Mouse (Mus musculus): ENCODE data around the gene Mgat4e. TPM values are rescaled to one million over a fixed set of nuclear protein-coding genes. Genes with fewer than 3 reads are reported as not detected.
"Not testable (repeated sequence)": the region's sequence is repeated elsewhere in the genome, so short reads cannot be mapped to it uniquely, and the experiment has no call there.

The Mgat4e gene
- polyA plus RNA-seq, 1 experiment, result 108 TPM

- Histone ChIP-seq H3K4me3 (ENCODE audit: control insufficient read depth, low read depth, low read length) (no peak overlapping the region), H3K4me1 (ENCODE audit: control insufficient read depth, insufficient read depth, low read length) (no peaks in the 10 kb centered on the region; the same call in none of the 2 replicates), H3K27me3 (ENCODE audit: control insufficient read depth, insufficient read depth, low read length) (no peaks in the 10 kb centered on the region), H3K27ac (ENCODE audit: control insufficient read depth, insufficient read depth, low read depth, low read length) (no peak overlapping the region), H3K36me3 (ENCODE audit: control insufficient read depth, insufficient read depth, low read length) (no peaks in the 10 kb centered on the region)
- TF ChIP-seq POLR2A (IDR thresholded peaks at IDR 0.05; ENCODE audit: control insufficient read depth, low read depth, low read length) (no peak), CTCF (IDR thresholded peaks at IDR 0.05; ENCODE audit: control insufficient read depth, insufficient read depth, insufficient replicate concordance, low read depth, low read length) (no peak)
These were observed 29.3 kb downstream of the Mgat4e start for GRCm38 (mm10) chr1:134520001-134520721.

GRCm38 (mm10) chr1:134519201-134519600 lies 30.3 kb downstream of the Mgat4e start:
- not testable (repeated sequence) for H3K4me1 ChIP-seq (ENCODE audit: control insufficient read depth, insufficient read depth, low read length); H3K4me3 ChIP-seq (ENCODE audit: control insufficient read depth, low read depth, low read length); H3K27me3 ChIP-seq (ENCODE audit: control insufficient read depth, insufficient read depth, low read length); H3K36me3 ChIP-seq (ENCODE audit: control insufficient read depth, insufficient read depth, low read length); H3K27ac ChIP-seq (ENCODE audit: control insufficient read depth, insufficient read depth, low read depth, low read length)

GRCm38 (mm10) chr1:134518677-134519076 lies 30.8 kb downstream of the Mgat4e start:
- peak; percentile 62; the same call in 1 of the 2 replicates for TF ChIP-seq CTCF (IDR thresholded peaks at IDR 0.05; ENCODE audit: control insufficient read depth, insufficient read depth, insufficient replicate concordance, low read depth, low read length)
- no peak for TF ChIP-seq POLR2A (IDR thresholded peaks at IDR 0.05; ENCODE audit: control insufficient read depth, low read depth, low read length)
- Histone ChIP-seq H3K4me1 (ENCODE audit: control insufficient read depth, insufficient read depth, low read length) (peaks cover 2% of the 10 kb centered on the region), H3K27me3 (ENCODE audit: control insufficient read depth, insufficient read depth, low read length) (no peaks in the 10 kb centered on the region), H3K4me3 (ENCODE audit: control insufficient read depth, low read depth, low read length) (no peak overlapping the region; the same call in 1 of the 2 replicates), H3K36me3 (ENCODE audit: control insufficient read depth, insufficient read depth, low read length) (no peaks in the 10 kb centered on the region), H3K27ac (ENCODE audit: control insufficient read depth, insufficient read depth, low read depth, low read length) (no peak overlapping the region)

GRCm38 (mm10) chr1:134517841-134518240 lies 31.6 kb downstream of the Mgat4e start:
- H3K4me1 ChIP-seq (ENCODE audit: control insufficient read depth, insufficient read depth, low read length); H3K36me3 ChIP-seq (ENCODE audit: control insufficient read depth, insufficient read depth, low read length): not testable (repeated sequence)

GRCm38 (mm10) chr1:134516491-134517198 lies 32.8 kb downstream of the Mgat4e start:
- H3K27me3 ChIP-seq (ENCODE audit: control insufficient read depth, insufficient read depth, low read length), result no peaks in the 10 kb centered on the region
- H3K36me3 ChIP-seq (ENCODE audit: control insufficient read depth, insufficient read depth, low read length), result no peaks in the 10 kb centered on the region
- TF ChIP-seq CTCF (IDR thresholded peaks at IDR 0.05; ENCODE audit: control insufficient read depth, insufficient read depth, insufficient replicate concordance, low read depth, low read length) (no peak), POLR2A (IDR thresholded peaks at IDR 0.05; ENCODE audit: control insufficient read depth, low read depth, low read length) (no peak)
- H3K27ac ChIP-seq (ENCODE audit: control insufficient read depth, insufficient read depth, low read depth, low read length), result no peak overlapping the region
- no peak overlapping the region for H3K4me3 ChIP-seq (ENCODE audit: control insufficient read depth, low read depth, low read length)
- peaks cover 3% of the 10 kb centered on the region for H3K4me1 ChIP-seq (ENCODE audit: control insufficient read depth, insufficient read depth, low read length)

More at GRCm38 (mm10) chr1:134517841-134518240, 31.6 kb downstream of the Mgat4e start:
- H3K27me3 ChIP-seq (ENCODE audit: control insufficient read depth, insufficient read depth, low read length); H3K27ac ChIP-seq (ENCODE audit: control insufficient read depth, insufficient read depth, low read depth, low read length); H3K4me3 ChIP-seq (ENCODE audit: control insufficient read depth, low read depth, low read length): not testable (repeated sequence)

- H3K4me3 ChIP-seq (ENCODE audit: control insufficient read depth, low read depth, low read length), result no peak overlapping the region
- H3K27me3 ChIP-seq (ENCODE audit: control insufficient read depth, insufficient read depth, low read length), result no peaks in the 10 kb centered on the region
- no peak overlapping the region for H3K27ac ChIP-seq (ENCODE audit: control insufficient read depth, insufficient read depth, low read depth, low read length)
- no peaks in the 10 kb centered on the region for H3K36me3 ChIP-seq (ENCODE audit: control insufficient read depth, insufficient read depth, low read length)
- TF ChIP-seq POLR2A (IDR thresholded peaks at IDR 0.05; ENCODE audit: control insufficient read depth, low read depth, low read length) (no peak), CTCF (IDR thresholded peaks at IDR 0.05; ENCODE audit: control insufficient read depth, insufficient read depth, insufficient replicate concordance, low read depth, low read length) (no peak)
- peaks cover 3% of the 10 kb centered on the region for H3K4me1 ChIP-seq (ENCODE audit: control insufficient read depth, insufficient read depth, low read length)
These were observed 33.6 kb downstream of the Mgat4e start for GRCm38 (mm10) chr1:134515891-134516290.

GRCm38 (mm10) chr1:134513876-134514590 lies 35.4 kb downstream of the Mgat4e start:
- Histone ChIP-seq H3K4me3 (ENCODE audit: control insufficient read depth, low read depth, low read length) (peak overlapping the region; percentile 57), H3K27me3 (ENCODE audit: control insufficient read depth, insufficient read depth, low read length) (no peaks in the 10 kb centered on the region), H3K36me3 (ENCODE audit: control insufficient read depth, insufficient read depth, low read length) (no peaks in the 10 kb centered on the region), H3K27ac (ENCODE audit: control insufficient read depth, insufficient read depth, low read depth, low read length) (no peak overlapping the region), H3K4me1 (ENCODE audit: control insufficient read depth, insufficient read depth, low read length) (peaks cover 3% of the 10 kb centered on the region)
- TF ChIP-seq POLR2A (IDR thresholded peaks at IDR 0.05; ENCODE audit: control insufficient read depth, low read depth, low read length) (no peak), CTCF (IDR thresholded peaks at IDR 0.05; ENCODE audit: control insufficient read depth, insufficient read depth, insufficient replicate concordance, low read depth, low read length) (no peak)

Data from testis, adult 2 months (tissue).